Mouse (Mus musculus) intestine, postnatal 0 days (tissue): ENCODE data around the gene Pde4d. TPM values are rescaled to one million over a fixed set of nuclear protein-coding genes. Genes with fewer than 3 reads are reported as not detected.

Source experiments
- ATAC-seq: fragments of 200-750 bp; cut with Nextera tagmentation; 2 replicates; pipeline ENCODE4 v1.8.0; 2017; ENCODE audit warnings: mild to moderate bottlenecking, moderate TSS enrichment, moderate library complexity
- H3K27ac ChIP-seq: fragments of 300-500 bp; sonication (generic); 2 replicates; pipeline ENCODE4 v1.5.1; 2014; ENCODE audit warnings: mild to moderate bottlenecking, low read depth, low read length, moderate library complexity
- H3K27me3 ChIP-seq: fragments of 300-500 bp; sonication (generic); replicated peaks from 2 replicates; pipeline ENCODE4 v1.6.1; 2014; ENCODE audit warnings: low read length, mixed read lengths; ENCODE audit not compliant: control insufficient read depth, insufficient read depth
- H3K36me3 ChIP-seq: fragments of 300-500 bp; sonication (generic); 2 replicates; pipeline ENCODE4 v1.6.1; 2014; ENCODE audit warnings: mild to moderate bottlenecking, moderate library complexity; ENCODE audit not compliant: control insufficient read depth, insufficient read depth
- H3K4me1 ChIP-seq: fragments of 300-500 bp; sonication (generic); replicated peaks from 2 replicates; pipeline ENCODE4 v1.6.1; 2014; ENCODE audit warnings: antibody characterized with exemption, low read length, mixed read lengths; ENCODE audit not compliant: control insufficient read depth, insufficient read depth
- H3K4me2 ChIP-seq: fragments of 300-500 bp; sonication (generic); replicated peaks from 2 replicates; pipeline ENCODE4 v1.6.1; 2014; ENCODE audit warnings: low read depth, mild to moderate bottlenecking, moderate library complexity
- H3K4me3 ChIP-seq: fragments of 300-500 bp; sonication (generic); 2 replicates; pipeline ENCODE4 v1.5.1; 2014; ENCODE audit warnings: low read depth, low read length
- H3K9ac ChIP-seq: fragments of 300-500 bp; sonication (generic); 2 replicates; pipeline ENCODE4 v1.6.1; 2014; ENCODE audit warnings: mild to moderate bottlenecking, low read depth, low read length
- H3K9me3 ChIP-seq: fragments of 300-500 bp; sonication (generic); 2 replicates; pipeline ENCODE4 v1.6.1; 2016; ENCODE audit warnings: mixed run types; ENCODE audit not compliant: control insufficient read depth
- CTCF ChIP-seq: sonication (generic); IDR thresholded peaks from 2 replicates; pipeline ENCODE4 v1.5.1; 2016; ENCODE audit warnings: low read depth, mild to moderate bottlenecking, control low read depth, antibody characterized with exemption, moderate library complexity
- WGBS: fragments of 180-500 bp; shearing (Covaris S2); extraction: QIAGEN DNeasy Blood & Tissue Kit; methylation state at CpG from one replicate; pipeline ENCODE4 v1.1.7; 2014; 5-methylcytosine and 5-hydroxymethylcytosine counted together
- polyA plus RNA-seq: library from polyadenylated mRNA; unstranded; fragments of >200 nt; fragmentation: Nextera tagmentation; extraction: Ambion mirVana; gene quantifications from 2 replicates; pipeline ENCODE4 v1.2.1, GENCODE M21; 2015

Gene Pde4d
- polyA plus RNA-seq, 1 experiment from 2014 or later = 17.8 TPM

GRCm38 (mm10) chr13:109841140-109841822 is 1391.5 kb downstream of the Pde4d start:
- no peak for TF ChIP-seq CTCF
- no peak overlapping the region for H3K27ac ChIP-seq
- H3K9ac ChIP-seq = no peak overlapping the region
- WGBS = 35% methylated on average over 2 of the region's 2 CpGs
- no peaks in the 10 kb centered on the region for H3K9me3 ChIP-seq
- no peaks in the 10 kb centered on the region for H3K36me3 ChIP-seq
- no peak for ATAC-seq
- no peaks in the 10 kb centered on the region for H3K27me3 ChIP-seq
- H3K4me2 ChIP-seq = no peak overlapping the region
- no peak overlapping the region for H3K4me3 ChIP-seq
- H3K4me1 ChIP-seq = no peaks in the 10 kb centered on the region

- no peaks in the 10 kb centered on the region for H3K9me3 ChIP-seq
- H3K9ac ChIP-seq = no peak overlapping the region
- no peaks in the 10 kb centered on the region for H3K36me3 ChIP-seq
- no peaks in the 10 kb centered on the region for H3K27me3 ChIP-seq
- ATAC-seq = no peak
- no peak for TF ChIP-seq CTCF
- no peak overlapping the region for H3K4me2 ChIP-seq
- H3K27ac ChIP-seq = no peak overlapping the region
- H3K4me1 ChIP-seq = no peaks in the 10 kb centered on the region
- H3K4me3 ChIP-seq = no peak overlapping the region
- 94% methylated on average over 2 of the region's 2 CpGs for WGBS
These were observed 1393.2 kb downstream of the Pde4d start for GRCm38 (mm10) chr13:109842982-109843381.

- no peak overlapping the region for H3K4me3 ChIP-seq
- H3K9ac ChIP-seq = no peak overlapping the region
- no peak overlapping the region for H3K27ac ChIP-seq
- 85% methylated on average over 6 of the region's 6 CpGs for WGBS
- no peaks in the 10 kb centered on the region for H3K4me1 ChIP-seq
- no peak for ATAC-seq
- no peak overlapping the region for H3K4me2 ChIP-seq
- no peaks in the 10 kb centered on the region for H3K27me3 ChIP-seq
- TF ChIP-seq CTCF = no peak
- no peaks in the 10 kb centered on the region for H3K36me3 ChIP-seq
- no peaks in the 10 kb centered on the region for H3K9me3 ChIP-seq
These were observed 1395.1 kb downstream of the Pde4d start for GRCm38 (mm10) chr13:109844828-109845227.

GRCm38 (mm10) chr13:109863826-109864225 is 1414.1 kb downstream of the Pde4d start:
- H3K9me3 ChIP-seq = no peaks in the 10 kb centered on the region
- no peak overlapping the region for H3K27ac ChIP-seq
- TF ChIP-seq CTCF = no peak
- H3K4me1 ChIP-seq = no peaks in the 10 kb centered on the region
- WGBS = 73% methylated on average over 1 of the region's 1 CpGs
- H3K4me3 ChIP-seq = no peak overlapping the region
- H3K36me3 ChIP-seq = no peaks in the 10 kb centered on the region
- no peaks in the 10 kb centered on the region for H3K27me3 ChIP-seq
- ATAC-seq = no peak
- H3K4me2 ChIP-seq = no peak overlapping the region
- no peak overlapping the region for H3K9ac ChIP-seq

- no peaks in the 10 kb centered on the region for H3K27me3 ChIP-seq
- WGBS = 70% methylated on average over 6 of the region's 6 CpGs
- H3K27ac ChIP-seq = no peak overlapping the region
- H3K36me3 ChIP-seq = no peaks in the 10 kb centered on the region
- no peak for TF ChIP-seq CTCF
- H3K9ac ChIP-seq = no peak overlapping the region
- no peaks in the 10 kb centered on the region for H3K9me3 ChIP-seq
- no peak for ATAC-seq
- H3K4me3 ChIP-seq = no peak overlapping the region
- H3K4me1 ChIP-seq = no peaks in the 10 kb centered on the region
- H3K4me2 ChIP-seq = no peak overlapping the region
These were observed 1414.6 kb downstream of the Pde4d start for GRCm38 (mm10) chr13:109864311-109864710.

- no peak overlapping the region for H3K4me2 ChIP-seq
- WGBS = 57% methylated on average over 8 of the region's 8 CpGs
- ATAC-seq = no peak
- no peak for TF ChIP-seq CTCF
- no peaks in the 10 kb centered on the region for H3K36me3 ChIP-seq
- H3K27me3 ChIP-seq = no peaks in the 10 kb centered on the region
- no peak overlapping the region for H3K9ac ChIP-seq
- no peaks in the 10 kb centered on the region for H3K4me1 ChIP-seq
- H3K4me3 ChIP-seq = no peak overlapping the region
- no peaks in the 10 kb centered on the region for H3K9me3 ChIP-seq
- H3K27ac ChIP-seq = no peak overlapping the region
These were observed 1430.6 kb downstream of the Pde4d start for GRCm38 (mm10) chr13:109880392-109880791.
